Mouse (Mus musculus) liver, embryonic 12.5 days (tissue): Measurements from ENCODE around the gene Aif1l. TPM values are rescaled to one million over a fixed set of nuclear protein-coding genes. Genes with fewer than 3 reads are reported as not detected.
"Not testable (repeated sequence)": the region's sequence is repeated elsewhere in the genome, so short reads cannot be mapped to it uniquely, and the experiment has no call there.

Source experiments
- ATAC-seq: fragments of 200-750 bp; cut with Nextera tagmentation; 2 replicates; pipeline ENCODE4 v1.8.0; 2017; ENCODE audit warnings: moderate number of reproducible peaks, mild to moderate bottlenecking, moderate library complexity
- H3K27ac ChIP-seq: fragments of 300-500 bp; sonication (generic); 2 replicates; pipeline ENCODE4 v1.5.1; 2016; ENCODE audit warnings: mild to moderate bottlenecking
- H3K27me3 ChIP-seq: fragments of 300-500 bp; sonication (generic); replicated peaks from 2 replicates; pipeline ENCODE4 v1.6.1; 2016; ENCODE audit warnings: mild to moderate bottlenecking, moderate library complexity
- H3K36me3 ChIP-seq: fragments of 300-500 bp; sonication (generic); 2 replicates; pipeline ENCODE4 v1.6.1; 2016; ENCODE audit warnings: mild to moderate bottlenecking, moderate library complexity
- H3K4me1 ChIP-seq: fragments of 300-500 bp; sonication (generic); 2 replicates; pipeline ENCODE4 v1.6.1; 2016
- H3K4me2 ChIP-seq: fragments of 300-500 bp; sonication (generic); 2 replicates; pipeline ENCODE4 v1.6.1; 2016; ENCODE audit warnings: mild to moderate bottlenecking, moderate library complexity
- H3K4me3 ChIP-seq: fragments of 300-500 bp; sonication (generic); 2 replicates; pipeline ENCODE4 v1.5.1; 2016; ENCODE audit warnings: mild to moderate bottlenecking, moderate library complexity
- H3K9ac ChIP-seq: fragments of 300-500 bp; sonication (generic); 2 replicates; pipeline ENCODE4 v1.6.1; 2016; ENCODE audit warnings: mild to moderate bottlenecking, moderate library complexity
- H3K9me3 ChIP-seq: fragments of 300-500 bp; sonication (generic); replicated peaks from 2 replicates; pipeline ENCODE4 v1.6.1; 2016; ENCODE audit warnings: mild to moderate bottlenecking, moderate library complexity
- WGBS: fragments of 180-500 bp; shearing (Covaris S2); methylation state at CpG from one replicate; pipeline ENCODE4 v1.1.7; 2016; ENCODE audit not compliant: insufficient replicate concordance; 5-methylcytosine and 5-hydroxymethylcytosine counted together
- polyA plus RNA-seq: library from polyadenylated mRNA; unstranded; fragments of >200 nt; fragmentation: Nextera tagmentation; extraction: Ambion mirVana; gene quantifications from 2 replicates; pipeline ENCODE4 v1.2.1, GENCODE M21; 2016

The Aif1l gene
- 5.1 and 5.2 TPM in 2 replicates for polyA plus RNA-seq

GRCm38 (mm10) chr2:31950058-31950871 lies at the start of gene Aif1l:
TSS of gene Aif1l (plus strand) at chr2:31950139.
- H3K9me3 ChIP-seq, result no peaks in the 10 kb centered on the region
- H3K36me3 ChIP-seq, result no peaks in the 10 kb centered on the region
- H3K4me3 ChIP-seq, result peak within 1 kb of the TSS; percentile 56
- ATAC-seq, result 0 out of 2 replicates have a peak, but pooled peaks have one; percentile 37
- H3K27me3 ChIP-seq, result peaks cover 72% of the 10 kb centered on the region
- peaks cover 8% of the 10 kb centered on the region for H3K4me1 ChIP-seq
- peak within 1 kb of the TSS; percentile 74 for H3K4me2 ChIP-seq
- no peak within 1 kb of the TSS for H3K27ac ChIP-seq
- no peak within 1 kb of the TSS for H3K9ac ChIP-seq
- under 1% methylated on average over 63 of the region's 66 CpGs for WGBS

GRCm38 (mm10) chr2:31900932-31901331 lies 49.0 kb upstream of the Aif1l start:
- WGBS, result 58% methylated on average over 4 of the region's 4 CpGs
- Histone ChIP-seq H3K4me2 (no peak overlapping the region), H3K4me1 (peaks cover 6% of the 10 kb centered on the region; the same call in 1 of the 2 replicates), H3K4me3 (no peak overlapping the region), H3K9ac (no peak overlapping the region), H3K27ac (no peak overlapping the region), H3K27me3 (peaks cover 17% of the 10 kb centered on the region; the same call in 1 of the 2 replicates), H3K9me3 (no peaks in the 10 kb centered on the region), H3K36me3 (no peaks in the 10 kb centered on the region)
- ATAC-seq, result no peak

- H3K4me2 ChIP-seq, result no peak overlapping the region
- 40% methylated on average over 4 of the region's 4 CpGs for WGBS
- ATAC-seq, result peak; percentile 53; the same call in 1 of the 2 replicates
- H3K4me1 ChIP-seq, result peaks cover 9% of the 10 kb centered on the region; the same call in 1 of the 2 replicates
- H3K4me3 ChIP-seq, result no peak overlapping the region
- peaks cover 17% of the 10 kb centered on the region; the same call in 1 of the 2 replicates for H3K27me3 ChIP-seq
- no peak overlapping the region for H3K27ac ChIP-seq
- no peaks in the 10 kb centered on the region for H3K9me3 ChIP-seq
- H3K9ac ChIP-seq, result no peak overlapping the region
- no peaks in the 10 kb centered on the region for H3K36me3 ChIP-seq
These were observed 48.1 kb upstream of the Aif1l start for GRCm38 (mm10) chr2:31901659-31902362.

GRCm38 (mm10) chr2:31904089-31904488 lies 45.9 kb upstream of the Aif1l start:
- WGBS, result 28% methylated on average over 6 of the region's 6 CpGs
- Histone ChIP-seq H3K9ac (no peak overlapping the region), H3K36me3 (no peaks in the 10 kb centered on the region), H3K4me3 (no peak overlapping the region), H3K27me3 (peaks cover 17% of the 10 kb centered on the region; the same call in 1 of the 2 replicates), H3K4me2 (no peak overlapping the region), H3K4me1 (peaks cover 9% of the 10 kb centered on the region; the same call in 1 of the 2 replicates), H3K27ac (no peak overlapping the region; the same call in 1 of the 2 replicates), H3K9me3 (no peaks in the 10 kb centered on the region)
- ATAC-seq, result no peak

- no peak for ATAC-seq
- no peak overlapping the region for H3K4me3 ChIP-seq
- H3K27me3 ChIP-seq, result peaks cover 17% of the 10 kb centered on the region; the same call in 1 of the 2 replicates
- H3K4me1 ChIP-seq, result peaks cover 9% of the 10 kb centered on the region; the same call in 1 of the 2 replicates
- H3K9ac ChIP-seq, result no peak overlapping the region
- H3K4me2 ChIP-seq, result no peak overlapping the region
- no peaks in the 10 kb centered on the region for H3K36me3 ChIP-seq
- H3K9me3 ChIP-seq, result no peaks in the 10 kb centered on the region
- WGBS, result 11% methylated on average over 8 of the region's 8 CpGs
- no peak overlapping the region; the same call in 1 of the 2 replicates for H3K27ac ChIP-seq
These were observed 45.3 kb upstream of the Aif1l start for GRCm38 (mm10) chr2:31904622-31905021.

- 24% methylated on average over 9 of the region's 9 CpGs for WGBS
- Histone ChIP-seq H3K4me1 (peaks cover 9% of the 10 kb centered on the region; the same call in 1 of the 2 replicates), H3K4me3 (no peak overlapping the region), H3K9me3 (no peaks in the 10 kb centered on the region), H3K36me3 (no peaks in the 10 kb centered on the region), H3K27ac (no peak overlapping the region), H3K4me2 (no peak overlapping the region), H3K9ac (no peak overlapping the region), H3K27me3 (peaks cover 12% of the 10 kb centered on the region; the same call in 1 of the 2 replicates)
- no peak for ATAC-seq
These were observed 44.3 kb upstream of the Aif1l start for GRCm38 (mm10) chr2:31905682-31906081.

GRCm38 (mm10) chr2:31906407-31906806 lies 43.5 kb upstream of the Aif1l start:
- H3K4me1 ChIP-seq, result peaks cover 9% of the 10 kb centered on the region; the same call in 1 of the 2 replicates
- no peak overlapping the region for H3K4me3 ChIP-seq
- H3K27ac ChIP-seq, result no peak overlapping the region
- WGBS, result 71% methylated on average over 9 of the region's 9 CpGs
- peaks cover 12% of the 10 kb centered on the region; the same call in 1 of the 2 replicates for H3K27me3 ChIP-seq
- no peak for ATAC-seq
- no peaks in the 10 kb centered on the region for H3K36me3 ChIP-seq
- H3K4me2 ChIP-seq, result no peak overlapping the region
- no peaks in the 10 kb centered on the region for H3K9me3 ChIP-seq
- H3K9ac ChIP-seq, result no peak overlapping the region

GRCm38 (mm10) chr2:31912575-31912974 lies 37.4 kb upstream of the Aif1l start:
- H3K4me3 ChIP-seq, result no peak overlapping the region
- no peak overlapping the region for H3K4me2 ChIP-seq
- ATAC-seq, result no peak
- no peaks in the 10 kb centered on the region for H3K9me3 ChIP-seq
- H3K36me3 ChIP-seq, result no peaks in the 10 kb centered on the region
- H3K9ac ChIP-seq, result no peak overlapping the region
- H3K4me1 ChIP-seq, result no peaks in the 10 kb centered on the region
- H3K27me3 ChIP-seq, result no peaks in the 10 kb centered on the region
- no peak overlapping the region for H3K27ac ChIP-seq
- 60% methylated on average over 4 of the region's 4 CpGs for WGBS

GRCm38 (mm10) chr2:31914213-31914612 lies 35.7 kb upstream of the Aif1l start:
- not testable (repeated sequence) for H3K36me3 ChIP-seq, H3K27ac ChIP-seq, H3K9me3 ChIP-seq, H3K27me3 ChIP-seq, H3K4me2 ChIP-seq, H3K4me3 ChIP-seq, H3K9ac ChIP-seq, H3K4me1 ChIP-seq, ATAC-seq

GRCm38 (mm10) chr2:31915112-31915511 lies 34.8 kb upstream of the Aif1l start:
- Histone ChIP-seq H3K9me3 (no peaks in the 10 kb centered on the region), H3K36me3 (no peaks in the 10 kb centered on the region), H3K27me3 (peaks cover 16% of the 10 kb centered on the region), H3K4me3 (no peak overlapping the region), H3K27ac (no peak overlapping the region), H3K9ac (no peak overlapping the region), H3K4me2 (no peak overlapping the region), H3K4me1 (no peaks in the 10 kb centered on the region)
- 20% methylated on average over 4 of the region's 4 CpGs for WGBS
- ATAC-seq, result no peak

- WGBS, result 23% methylated on average over 4 of the region's 4 CpGs
- no peak overlapping the region for H3K4me3 ChIP-seq
These were observed 32.3 kb upstream of the Aif1l start for GRCm38 (mm10) chr2:31917636-31918035.

GRCm38 (mm10) chr2:31923645-31924044 lies 26.3 kb upstream of the Aif1l start:
- 55% methylated on average over 4 of the region's 4 CpGs for WGBS
- peaks cover 52% of the 10 kb centered on the region for H3K27me3 ChIP-seq
- H3K9me3 ChIP-seq, result no peaks in the 10 kb centered on the region
- no peak overlapping the region for H3K4me2 ChIP-seq
- no peak overlapping the region for H3K27ac ChIP-seq
- no peak for ATAC-seq
- H3K4me1 ChIP-seq, result no peaks in the 10 kb centered on the region
- H3K36me3 ChIP-seq, result no peaks in the 10 kb centered on the region
- H3K4me3 ChIP-seq, result no peak overlapping the region
- no peak overlapping the region for H3K9ac ChIP-seq

More at GRCm38 (mm10) chr2:31917636-31918035, 32.3 kb upstream of the Aif1l start:
- Histone ChIP-seq H3K27me3 (peaks cover 36% of the 10 kb centered on the region), H3K9me3 (no peaks in the 10 kb centered on the region), H3K27ac (no peak overlapping the region), H3K36me3 (no peaks in the 10 kb centered on the region), H3K4me1 (no peaks in the 10 kb centered on the region), H3K4me2 (no peak overlapping the region), H3K9ac (no peak overlapping the region)
- no peak for ATAC-seq
